Mouse (Mus musculus) mouse embryonic stem cell (cell line): ENCODE data around the gene Shd.

ENCODE experiments used
- in situ Hi-C, 2 experiments: fragments of 300-500 bp; cut with MboI; formaldehyde crosslinking; loops; 1 replicate in 1 of 2; 3 replicates in 1 of 2; pipeline ENCODE4 v1.14.3; 2019 to 2020; ENCODE audit warnings: low sequenced_read_pairs in 2 of 2, low pct_unique_long_range_greater_than_20kb in 1 of 2, mixed read lengths in 1 of 2; ENCODE audit not compliant: unreplicated experiment in 1 of 2

Shd gene

GRCm38 (mm10) chr17:55957726-55958583, 12.3 kb upstream of the Shd start:
- in situ Hi-C loops, result no loop called here

GRCm38 (mm10) chr17:55958584-55958886, 11.7 kb upstream of the Shd start:
- in situ Hi-C loops, result no loop called here

- in situ Hi-C loops, result no loop called here
Observed at GRCm38 (mm10) chr17:55958918-55959728, 11.1 kb upstream of the Shd start, which contains the start of gene Yju2. TSS of gene Yju2 (plus strand) at chr17:55959099.

- in situ Hi-C loops, result no loop called here
Observed at GRCm38 (mm10) chr17:55959946-55960740, 10.1 kb upstream of the Shd start.

- in situ Hi-C loops, result no loop called here
Observed at GRCm38 (mm10) chr17:55960791-55961190, 9.5 kb upstream of the Shd start.

- in situ Hi-C loops, result no loop called here
Observed at GRCm38 (mm10) chr17:55961631-55962030, 8.6 kb upstream of the Shd start.

GRCm38 (mm10) chr17:55963171-55963570, 7.1 kb upstream of the Shd start:
- in situ Hi-C loops, result no loop called here

- in situ Hi-C loops, result no loop called here
Observed at GRCm38 (mm10) chr17:55964496-55964895, 5.8 kb upstream of the Shd start.

GRCm38 (mm10) chr17:55964996-55965395, 5.3 kb upstream of the Shd start:
- in situ Hi-C loops, result no loop called here

GRCm38 (mm10) chr17:55967186-55967585, 3.1 kb upstream of the Shd start:
- in situ Hi-C loops, result no loop called here

- in situ Hi-C loops, result no loop called here
Observed at GRCm38 (mm10) chr17:55968210-55968609, 2.1 kb upstream of the Shd start.

- in situ Hi-C loops, result no loop called here
Observed at GRCm38 (mm10) chr17:55969560-55969959, 707 bp upstream of the Shd start.

GRCm38 (mm10) chr17:55971453-55971852, 1.2 kb downstream of the Shd start:
- in situ Hi-C loops, result no loop called here

- in situ Hi-C loops, result no loop called here
Observed at GRCm38 (mm10) chr17:55976255-55976862, 6.1 kb downstream of the Shd start.

GRCm38 (mm10) chr17:55977301-55977700, 7.0 kb downstream of the Shd start:
- in situ Hi-C loops, result no loop called here

- in situ Hi-C loops, result no loop called here
Observed at GRCm38 (mm10) chr17:55986030-55986961, 16.0 kb downstream of the Shd start, which contains the start of gene Fsd1. TSS of gene Fsd1 (plus strand) at chr17:55986509.

- in situ Hi-C loops, result no loop called here
Observed at GRCm38 (mm10) chr17:55990278-55990898, 20.1 kb downstream of the Shd start.
